Mouse (Mus musculus) cerebellum, adult 11-12 months (tissue): Measurements from ENCODE around the gene Rasal1.

Source experiments
- DNase-seq: peaks from one replicate; pipeline ENCODE4 v3.0.0; 2022

Rasal1 gene

DNA sequence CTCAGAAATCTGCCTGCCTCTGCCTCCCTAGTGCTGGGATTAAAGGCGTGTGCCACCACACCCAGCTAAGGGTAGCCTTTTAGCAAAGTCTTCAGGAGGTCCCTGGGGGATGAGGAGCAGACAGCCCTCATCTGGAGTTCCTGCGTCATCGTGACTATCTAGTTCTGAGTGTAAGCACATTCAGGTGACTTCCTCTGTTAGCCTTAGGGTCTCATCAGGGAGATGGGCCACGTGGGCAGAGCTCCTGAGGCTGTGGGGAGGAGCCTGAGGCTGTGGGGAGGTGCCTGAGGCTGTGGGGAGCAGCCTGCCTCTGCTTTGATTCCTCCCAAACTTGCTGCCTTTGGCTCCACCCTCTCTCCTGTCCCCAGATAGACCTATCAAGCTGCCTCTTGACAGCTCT, 48.3 kb downstream of the Rasal1 start:
- DNase-seq, result no peak

GRCm38 (mm10) chr5:120698181-120698580, 49.6 kb downstream of the Rasal1 start:
- peak; percentile 25 for DNase-seq

GRCm38 (mm10) chr5:120698801-120699391, 50.3 kb downstream of the Rasal1 start:
- peak; percentile 70 for DNase-seq

GRCm38 (mm10) chr5:120700996-120701790, 52.6 kb downstream of the Rasal1 start:
- DNase-seq, result peak; percentile 61

- peak; percentile 78 for DNase-seq
Observed at GRCm38 (mm10) chr5:120702421-120702820, 53.8 kb downstream of the Rasal1 start.

DNA sequence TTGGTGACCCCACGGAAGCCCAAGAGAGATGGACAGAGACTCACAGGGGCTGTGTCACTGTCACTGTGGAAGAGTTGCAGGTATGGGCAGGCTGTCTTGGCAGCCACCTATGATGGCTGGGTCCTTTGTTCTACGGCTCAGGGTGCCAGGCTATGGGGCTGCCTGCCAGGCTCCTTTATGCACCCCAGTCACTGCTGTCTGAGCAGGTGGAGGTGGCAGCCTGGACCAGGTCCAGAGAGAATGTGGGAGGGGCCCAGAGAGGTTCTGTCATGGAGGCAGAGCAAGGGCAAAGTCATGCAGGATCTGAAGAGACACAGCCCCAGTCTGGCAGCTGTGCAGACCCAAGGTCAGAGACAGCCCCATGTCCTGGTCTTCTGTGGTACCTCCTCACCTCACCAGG, 54.4 kb downstream of the Rasal1 start:
- DNase-seq, result peak; percentile 92

GRCm38 (mm10) chr5:120703660-120704059, 55.0 kb downstream of the Rasal1 start:
- DNase-seq, result peak; percentile 51

DNA sequence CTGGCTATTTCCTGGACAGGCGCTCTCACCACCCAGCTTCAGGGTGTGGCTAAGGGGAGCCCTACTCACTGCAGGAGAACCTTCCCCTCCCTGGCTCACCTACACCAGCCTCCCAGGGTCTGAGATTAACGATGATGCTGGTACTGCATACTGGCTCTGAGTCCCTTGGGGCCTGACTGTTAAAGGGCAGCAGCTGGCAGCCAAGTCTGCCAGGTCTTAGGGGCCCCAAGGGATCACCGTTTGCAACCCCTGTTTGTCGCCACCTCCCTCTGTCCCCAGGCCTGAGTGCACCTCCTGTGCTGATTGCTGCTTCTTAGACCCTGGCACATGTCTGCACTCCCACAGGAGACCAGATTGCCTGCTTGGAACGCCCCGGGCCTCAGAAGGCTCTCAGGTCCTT, 55.8 kb downstream of the Rasal1 start:
- peak; percentile 50 for DNase-seq

- peak; percentile 75 for DNase-seq
Observed at GRCm38 (mm10) chr5:120706541-120706940, 57.9 kb downstream of the Rasal1 start.

DNA sequence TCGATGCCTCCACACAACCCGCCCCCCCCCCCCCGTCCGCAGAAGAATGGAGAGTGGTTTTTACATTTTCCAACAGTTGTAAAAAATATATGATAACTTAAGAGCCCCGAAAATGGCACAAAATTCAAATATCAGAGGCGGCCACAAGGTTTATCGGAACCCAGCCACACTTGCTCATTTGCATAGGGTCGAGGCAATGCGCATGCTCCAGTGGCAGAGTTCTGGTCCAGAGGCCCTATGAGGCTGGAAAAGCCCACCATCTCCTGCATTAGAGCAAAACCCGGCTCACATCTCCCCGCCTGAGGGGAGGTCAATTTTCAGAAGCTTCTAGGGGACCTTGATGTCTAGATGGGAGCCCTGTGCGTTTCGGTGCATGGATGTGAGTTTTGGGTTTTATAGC, 58.4 kb downstream of the Rasal1 start:
- peak; percentile 26 for DNase-seq

- DNase-seq, result peak; percentile 77
Observed at GRCm38 (mm10) chr5:120710161-120710825, 61.7 kb downstream of the Rasal1 start.

GRCm38 (mm10) chr5:120710826-120711248, 62.2 kb downstream of the Rasal1 start:
- DNase-seq, result no peak

DNA sequence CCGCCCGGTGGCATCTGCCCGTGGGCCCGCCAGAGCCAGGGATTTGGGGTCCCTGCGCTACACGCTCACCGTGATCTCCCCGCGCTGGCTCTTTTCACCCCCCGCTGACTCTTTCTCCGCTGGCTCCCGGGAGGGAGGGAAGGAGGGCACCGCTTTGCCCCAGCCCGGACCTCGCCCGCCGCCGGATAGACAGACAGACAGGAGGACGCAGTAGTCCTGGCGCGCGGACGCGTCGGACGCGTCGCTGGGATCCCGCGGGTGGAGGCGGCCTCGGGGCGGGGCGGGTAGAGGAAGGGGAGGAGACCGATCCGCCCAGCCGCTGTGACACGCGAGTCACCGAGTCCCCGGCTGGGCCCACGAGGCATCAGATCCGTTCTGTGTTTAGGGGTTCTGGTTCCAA, 62.8 kb downstream of the Rasal1 start:
- DNase-seq, result peak; percentile 80

DNA sequence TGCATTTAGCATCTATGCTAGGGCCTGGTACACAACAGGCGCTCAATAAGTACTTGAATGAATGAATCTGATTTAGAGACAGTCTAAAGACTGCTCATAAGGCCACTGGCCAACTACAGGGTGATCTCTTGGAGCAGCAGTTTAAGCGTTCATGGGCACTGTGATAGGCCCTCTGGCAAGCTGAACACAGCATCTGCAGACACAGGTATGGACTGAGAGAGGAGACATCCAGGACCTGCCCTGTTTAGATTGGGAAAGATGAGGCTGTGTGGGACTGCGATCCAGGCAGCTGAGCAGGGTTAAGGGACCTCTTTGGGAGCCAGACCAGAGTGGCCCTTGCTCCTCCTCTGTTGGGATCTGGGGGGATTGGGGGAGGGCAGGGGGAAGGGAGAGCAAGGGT, 63.2 kb downstream of the Rasal1 start, which contains the start of gene Dtx1:
Gene Dtx1, minus strand, starts transcription at position 101 of the 400 bp plus-strand sequence.
- DNase-seq, result no peak

DNA sequence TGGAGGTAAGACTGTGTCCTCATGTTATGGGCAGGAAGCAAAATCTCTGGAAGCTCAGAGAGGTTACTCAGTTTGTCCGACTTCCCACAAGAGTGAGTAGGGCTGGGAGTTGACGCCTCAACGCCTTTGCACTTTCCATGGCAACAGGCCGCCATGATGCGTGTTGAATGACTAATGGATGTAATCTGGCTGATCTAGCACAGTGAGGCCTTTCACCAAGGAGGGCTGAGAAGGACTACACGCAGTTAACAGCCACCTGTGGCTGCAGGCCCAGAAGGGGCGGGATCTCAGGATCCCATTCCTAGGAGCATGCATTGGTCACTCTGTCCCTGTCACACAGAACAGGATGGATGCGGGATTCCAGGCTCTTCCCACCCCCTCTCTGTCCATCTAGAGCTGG, 64.1 kb downstream of the Rasal1 start:
- peak; percentile 52 for DNase-seq

DNA sequence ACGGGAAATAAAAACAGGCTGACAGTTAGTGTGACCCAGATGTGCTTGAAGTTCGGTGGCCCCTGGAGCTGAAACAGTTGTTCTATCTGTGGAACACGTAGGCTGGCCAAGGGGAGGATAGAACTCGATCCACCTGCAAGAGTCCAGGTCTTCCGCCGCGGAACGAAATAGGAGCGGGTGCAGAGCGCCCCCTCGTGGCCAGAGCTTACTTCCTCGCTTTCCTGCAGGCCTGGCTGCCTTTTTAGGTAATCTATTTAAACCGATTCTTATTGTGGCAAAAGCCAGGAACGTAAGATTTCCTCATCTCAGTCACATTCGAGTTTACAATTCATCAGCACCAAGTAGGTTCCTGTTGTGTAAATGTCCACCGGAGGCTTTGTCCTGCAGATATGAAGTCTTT, 65.7 kb downstream of the Rasal1 start:
- DNase-seq, result peak; percentile 77

GRCm38 (mm10) chr5:120717136-120717535, 68.5 kb downstream of the Rasal1 start:
- DNase-seq, result no peak

GRCm38 (mm10) chr5:120718600-120719378, 70.2 kb downstream of the Rasal1 start:
- DNase-seq, result no peak

DNA sequence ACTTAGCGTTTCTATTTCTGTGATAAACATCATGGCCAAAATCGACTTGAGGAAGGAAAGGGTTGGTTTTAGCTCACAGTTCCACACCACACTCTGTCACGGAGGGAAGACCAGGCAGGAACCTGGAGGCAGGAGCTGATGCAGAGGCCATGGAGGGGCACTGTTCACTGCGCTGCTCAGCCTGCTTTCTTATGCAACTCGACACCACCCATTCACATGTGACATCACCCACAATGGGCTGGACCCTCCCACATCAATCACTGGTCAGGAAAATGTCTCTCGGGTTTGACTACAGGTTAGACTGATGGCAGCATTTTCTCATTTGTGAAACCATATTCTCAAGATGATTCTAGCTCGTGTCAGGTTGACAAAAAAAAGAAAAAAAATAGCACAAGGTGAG, 72.4 kb downstream of the Rasal1 start:
- no peak for DNase-seq

- DNase-seq, result no peak
Observed at GRCm38 (mm10) chr5:120725811-120726455, 77.3 kb downstream of the Rasal1 start.
